Mouse (Mus musculus) urinary bladder, postnatal 36 days (tissue): ENCODE data around the gene Wdr63.
"Not testable (repeated sequence)": the region's sequence is repeated elsewhere in the genome, so short reads cannot be mapped to it uniquely, and the experiment has no call there.

Source experiments
- DNase-seq, 2 experiments: peaks; one replicate each; pipeline ENCODE4 v3.0.0; 2022; ENCODE audit warnings: low spot score in 2 of 2, mixed read lengths in 1 of 2

The Wdr63 gene

DNA sequence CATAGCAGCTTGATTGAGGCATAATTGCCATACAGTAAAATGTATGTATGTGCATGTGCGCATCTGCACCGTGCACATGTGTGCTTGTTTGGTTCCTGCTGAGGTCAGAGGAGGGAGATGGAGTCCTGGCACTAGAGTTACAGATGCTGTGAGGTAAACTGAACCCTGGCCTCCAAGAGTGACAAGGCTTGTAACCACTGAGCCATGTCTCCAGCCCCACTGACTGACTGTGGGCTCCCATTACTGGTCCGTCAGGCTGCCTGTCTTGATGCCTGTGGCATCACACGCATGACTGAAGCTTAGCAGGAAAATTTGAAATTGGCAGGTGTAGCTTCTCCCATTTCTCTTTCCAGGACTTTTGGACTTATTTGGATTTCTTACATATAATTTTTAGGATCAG, 97.2 kb downstream of the Wdr63 start:
- no peak for DNase-seq

DNA sequence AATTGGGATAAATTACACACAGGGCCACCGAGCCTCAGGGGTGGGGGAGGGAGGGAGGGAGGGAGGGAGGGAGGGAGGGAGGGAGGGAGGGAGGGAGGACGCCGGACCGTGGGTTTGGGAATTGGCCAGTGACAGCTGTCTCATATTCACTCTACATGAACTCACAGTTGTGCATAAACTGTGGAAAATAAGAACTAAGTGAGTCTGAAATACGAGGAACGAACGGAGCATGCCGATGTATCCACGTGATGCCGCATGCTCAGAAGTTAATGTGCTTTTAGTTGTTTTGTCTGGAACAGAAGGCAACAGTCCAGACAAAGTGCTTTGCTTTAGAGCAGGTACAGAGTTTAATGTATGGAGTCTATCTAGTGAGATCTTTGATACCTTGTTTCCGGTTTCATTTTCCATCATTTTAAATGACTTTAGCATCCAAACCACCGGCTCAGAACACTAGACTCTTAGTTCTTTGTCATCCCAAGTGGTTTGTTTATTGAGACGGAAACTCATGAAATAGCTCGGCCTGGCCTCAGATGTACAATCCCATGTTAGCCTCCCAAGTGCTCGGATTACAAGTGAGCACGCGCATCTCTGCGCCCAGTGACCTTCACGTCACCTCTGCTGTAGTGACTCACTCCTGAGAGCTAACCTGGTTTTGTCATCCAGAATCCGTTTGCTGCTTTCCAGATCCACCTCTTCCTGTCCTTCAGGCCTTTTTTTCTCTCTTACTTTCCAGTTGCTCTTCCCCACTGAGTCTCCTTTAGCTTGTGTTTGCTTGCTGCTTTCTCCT, 97.9 kb downstream of the Wdr63 start:
- DNase-seq: peak; percentile 23 to 45

DNA sequence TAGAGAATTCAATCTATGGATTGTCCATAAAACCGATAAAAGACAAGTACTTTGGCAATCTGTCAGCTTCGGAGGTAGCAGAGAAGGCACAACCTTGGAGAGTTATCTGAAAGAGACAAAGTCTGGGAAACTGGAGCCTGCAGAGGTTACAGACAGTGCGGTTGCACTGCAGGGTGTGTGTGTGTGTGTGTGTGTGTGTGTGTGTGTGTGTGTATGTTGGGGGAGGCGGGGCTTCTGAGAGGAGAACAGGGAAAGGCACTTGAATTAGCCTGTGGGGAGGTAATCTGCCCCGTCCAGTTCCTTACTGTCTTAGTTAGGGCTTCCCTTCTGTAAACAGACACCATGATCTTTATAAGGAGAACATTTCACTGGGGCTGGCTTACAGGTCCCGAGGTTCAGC, 100.1 kb downstream of the Wdr63 start:
- DNase-seq: no peak

DNA sequence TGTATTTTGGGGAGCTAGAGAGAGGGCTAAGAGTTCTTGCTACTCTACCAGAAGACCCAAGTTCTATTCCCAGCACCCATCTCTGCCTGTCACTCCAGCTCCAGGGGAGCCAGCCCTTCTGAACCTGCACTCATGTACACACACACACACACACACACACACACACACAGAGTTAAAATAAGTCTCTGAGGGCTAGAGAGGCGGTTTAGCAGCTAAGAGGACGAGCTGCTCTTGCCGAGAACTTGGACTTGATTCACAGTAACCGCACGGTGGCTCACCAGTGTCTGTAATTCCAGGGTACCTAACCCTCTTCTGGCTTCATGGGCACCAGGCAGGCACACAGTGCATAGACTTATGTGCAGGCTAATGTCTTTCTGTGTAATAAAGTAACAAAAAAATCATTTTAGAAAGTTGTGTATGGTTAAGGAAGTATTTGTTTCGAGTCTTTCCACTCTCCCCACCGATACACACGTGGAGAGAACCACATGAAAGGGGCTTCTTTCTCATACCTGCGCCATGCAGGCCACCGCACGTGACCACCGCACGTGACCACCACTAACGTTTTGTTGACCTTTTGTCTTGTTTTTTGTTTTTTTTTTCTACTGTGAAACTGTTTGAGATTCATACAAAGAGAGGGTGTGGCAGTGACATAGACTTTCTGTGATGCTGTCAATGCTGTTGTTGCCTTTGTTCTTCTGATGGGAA, 103.4 kb downstream of the Wdr63 start:
- no peak for DNase-seq

DNA sequence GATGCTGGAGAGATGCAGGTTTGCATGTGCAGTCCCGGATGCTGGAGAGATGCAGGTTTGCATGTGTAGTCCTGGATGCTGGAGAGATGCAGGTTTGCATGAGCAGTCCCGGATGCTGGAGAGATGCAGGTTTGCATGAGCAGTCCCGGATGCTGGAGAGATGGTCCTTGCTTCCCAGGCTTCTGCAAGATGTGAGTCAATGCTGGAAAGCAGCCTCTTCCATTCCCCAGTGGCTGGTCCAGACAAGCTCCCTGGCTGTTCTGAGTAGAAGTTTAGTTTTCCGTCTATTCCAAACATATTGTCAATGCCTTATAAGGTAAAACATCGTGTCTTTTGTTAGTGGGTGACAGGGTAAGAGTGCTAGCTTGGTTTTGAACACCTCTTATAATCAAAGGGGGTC, 111.4 kb downstream of the Wdr63 start:
- DNase-seq: not testable (repeated sequence)

DNA sequence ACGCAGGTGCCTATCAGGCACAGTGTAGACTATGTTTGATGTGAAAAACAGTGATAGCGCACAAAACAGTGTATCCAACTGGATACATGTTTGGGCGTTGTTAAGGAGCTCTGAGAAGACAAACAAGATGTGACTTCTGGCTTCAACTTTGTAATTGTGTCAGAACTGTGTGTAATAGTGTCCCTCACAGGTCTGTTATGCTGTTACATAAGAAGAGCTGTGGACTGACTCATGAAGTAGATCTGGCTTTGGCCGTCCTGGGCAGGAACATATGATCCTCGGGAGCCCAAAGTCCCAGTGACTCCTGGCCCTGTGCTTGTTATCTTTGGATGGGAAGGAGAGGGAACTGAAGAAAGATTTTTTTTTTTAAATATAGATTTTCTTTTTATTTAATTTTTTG, 112.4 kb downstream of the Wdr63 start:
- no peak for DNase-seq

DNA sequence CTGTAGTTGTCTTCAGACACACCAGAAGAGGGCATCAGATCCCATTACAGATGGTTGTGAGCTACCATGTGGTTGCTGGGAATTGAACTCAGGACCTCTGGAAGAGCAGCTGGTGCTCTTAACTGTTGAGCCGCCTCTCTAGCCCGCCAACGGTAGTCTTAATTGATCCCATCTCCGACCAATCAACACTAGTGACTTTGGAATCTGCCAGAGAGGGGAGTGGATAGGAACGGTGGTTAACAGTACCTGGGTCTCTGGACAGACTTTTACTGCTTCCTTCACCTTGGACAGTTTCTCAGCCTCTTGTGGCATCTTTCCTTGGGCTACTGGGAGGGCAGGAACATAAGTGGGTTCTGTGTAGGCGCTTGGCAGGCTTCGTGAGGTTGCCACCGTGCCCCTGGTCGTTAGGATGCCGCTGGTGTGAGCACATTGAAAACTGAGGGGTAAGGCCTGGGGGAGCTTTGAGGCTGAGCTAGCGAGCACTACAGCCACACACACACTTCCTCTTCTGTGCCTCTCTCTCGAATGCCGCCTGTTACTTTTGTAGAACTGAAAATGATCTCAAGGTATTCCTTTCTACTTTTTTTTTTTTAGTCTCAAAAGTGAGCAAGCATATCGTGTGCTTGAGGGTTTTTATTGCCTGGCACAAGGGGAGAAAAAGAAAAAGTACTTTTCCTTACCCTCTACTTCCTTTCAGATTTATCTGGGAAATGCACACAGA, 114.3 kb downstream of the Wdr63 start:
- DNase-seq: no peak

DNA sequence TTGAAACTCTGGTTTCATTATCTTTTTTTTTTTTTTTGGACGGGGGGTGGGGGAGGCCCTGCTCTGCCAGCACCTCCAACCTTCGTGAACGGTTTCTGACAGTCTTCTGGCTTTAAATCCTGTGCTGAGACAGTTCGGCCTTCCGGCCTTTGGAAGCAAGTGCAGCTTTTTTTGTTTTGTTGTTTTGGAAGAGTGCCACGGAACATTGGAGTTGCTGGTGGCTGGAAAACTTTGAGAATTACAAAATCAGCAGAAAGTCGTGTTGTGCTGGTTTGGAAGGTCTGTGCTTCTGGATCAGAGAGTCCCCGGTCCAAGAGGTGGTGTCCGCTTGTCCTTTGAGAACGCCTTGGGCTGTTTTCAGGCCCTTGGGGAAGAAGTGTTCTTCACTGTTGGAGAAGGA, 115.1 kb downstream of the Wdr63 start:
- DNase-seq: peak in 1 of 2 experiments; percentile 57

DNA sequence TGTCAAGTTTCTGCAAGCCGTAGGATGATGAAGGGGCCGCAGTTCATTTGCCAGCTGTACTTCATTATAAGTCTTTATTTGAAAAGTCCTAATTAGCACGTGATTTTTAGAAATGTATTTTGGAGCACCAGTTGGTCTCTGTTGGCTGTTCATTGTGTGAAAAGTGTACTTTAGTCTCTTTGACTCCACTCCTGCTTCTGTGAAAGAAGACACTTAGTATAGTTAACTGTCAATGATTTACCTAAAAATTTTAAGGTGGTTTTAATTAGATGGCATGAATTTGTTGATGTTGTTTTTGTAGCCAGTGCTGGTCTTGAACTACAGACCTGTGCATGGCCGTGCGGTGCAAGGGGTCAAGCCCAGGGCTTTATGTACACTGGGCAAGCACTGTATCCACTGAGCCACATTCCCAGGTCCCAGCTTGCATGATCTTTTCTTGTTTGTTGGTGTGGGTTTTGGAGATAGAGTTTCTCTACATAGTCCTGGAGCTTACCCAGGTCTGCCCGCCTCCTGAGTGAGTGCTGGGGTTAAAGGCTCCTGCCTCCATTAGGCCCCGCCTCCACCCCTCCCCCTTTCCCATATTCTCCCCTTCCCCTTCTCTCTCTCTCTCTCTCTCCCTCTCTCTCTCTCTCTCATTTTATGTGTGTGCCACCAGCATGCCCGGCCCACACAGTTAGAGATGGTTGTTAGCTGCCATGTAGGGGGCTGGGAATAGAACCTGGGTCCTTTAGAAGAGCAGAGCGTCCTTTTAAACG, 115.8 kb downstream of the Wdr63 start:
- DNase-seq: no peak

DNA sequence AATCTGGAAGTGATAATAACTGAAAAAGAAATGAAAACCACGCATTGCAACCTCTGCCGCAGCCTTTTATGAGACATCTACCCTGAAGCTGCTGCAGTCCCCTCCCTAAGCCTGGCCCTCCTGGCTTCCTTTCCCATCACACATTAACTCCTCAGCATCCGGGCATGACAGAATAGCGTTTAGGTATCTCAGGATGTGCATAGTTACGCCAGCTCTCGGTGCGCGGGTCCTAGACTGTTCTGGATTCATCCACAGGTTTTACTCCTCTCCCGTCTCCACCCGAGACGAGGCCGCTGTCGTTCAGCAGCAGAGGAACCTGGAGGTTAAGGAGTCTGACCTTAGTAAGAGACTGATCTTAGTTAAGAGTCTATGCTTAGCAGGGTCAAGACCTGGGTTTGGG, 116.8 kb downstream of the Wdr63 start:
- DNase-seq: no peak
